Mouse (Mus musculus): ENCODE data around the gene Mmaa. TPM values are rescaled to one million over a fixed set of nuclear protein-coding genes. Genes with fewer than 3 reads are reported as not detected.

The Mmaa gene
- polyA plus RNA-seq, 1 experiment from 2014 or later, result 13.2 TPM

- 10% methylated on average over 18 of the region's 18 CpGs for WGBS
- no peak for ATAC-seq (ENCODE audit: insufficient read depth, low FRiP score)
- Histone ChIP-seq H3K27me3 (ENCODE audit: control insufficient read depth, insufficient read depth, low read length) (no peaks in the 10 kb centered on the region), H3K27ac (ENCODE audit: low read length) (peak overlapping the region; percentile 98), H3K9ac (ENCODE audit: low read length) (peak overlapping the region; percentile 84), H3K4me3 (replicated peaks; ENCODE audit: low read length) (peak overlapping the region; percentile 69), H3K9me3 (replicated peaks; ENCODE audit: control insufficient read depth, low read length) (no peaks in the 10 kb centered on the region), H3K4me2 (ENCODE audit: low read depth, low read length) (peak overlapping the region; percentile 66), H3K36me3 (ENCODE audit: control insufficient read depth, insufficient read depth, low read length) (no peaks in the 10 kb centered on the region), H3K4me1 (ENCODE audit: control insufficient read depth, insufficient read depth, low read length) (peaks cover 14% of the 10 kb centered on the region)
These were observed 754 bp upstream of the Mmaa start for GRCm38 (mm10) chr8:79295276-79296105.

- H3K27me3 ChIP-seq (ENCODE audit: control insufficient read depth, insufficient read depth, low read length), result no peaks in the 10 kb centered on the region
- peak overlapping the region; percentile 23; the same call in 1 of the 2 replicates for H3K27ac ChIP-seq (ENCODE audit: low read length)
- H3K9ac ChIP-seq (ENCODE audit: low read length), result no peak overlapping the region; the same call in 1 of the 2 replicates
- peaks cover 14% of the 10 kb centered on the region for H3K4me1 ChIP-seq (ENCODE audit: control insufficient read depth, insufficient read depth, low read length)
- H3K9me3 ChIP-seq (replicated peaks; ENCODE audit: control insufficient read depth, low read length), result no peaks in the 10 kb centered on the region
- peak overlapping the region; percentile 69 for H3K4me3 ChIP-seq (replicated peaks; ENCODE audit: low read length)
- WGBS, result 42% methylated on average over 3 of the region's 3 CpGs
- ATAC-seq (ENCODE audit: insufficient read depth, low FRiP score), result no peak
- no peaks in the 10 kb centered on the region for H3K36me3 ChIP-seq (ENCODE audit: control insufficient read depth, insufficient read depth, low read length)
- peak overlapping the region; percentile 69 for H3K4me2 ChIP-seq (ENCODE audit: low read depth, low read length)
These were observed 896 bp downstream of the Mmaa start for GRCm38 (mm10) chr8:79293841-79294240.

GRCm38 (mm10) chr8:79292712-79293264 is 1.9 kb downstream of the Mmaa start:
- Histone ChIP-seq H3K4me3 (replicated peaks; ENCODE audit: low read length) (no peak overlapping the region), H3K27me3 (ENCODE audit: control insufficient read depth, insufficient read depth, low read length) (no peaks in the 10 kb centered on the region), H3K27ac (ENCODE audit: low read length) (peak overlapping the region; percentile 12; the same call in 1 of the 2 replicates), H3K4me2 (ENCODE audit: low read depth, low read length) (0 out of 2 replicates have a peak overlapping the region, but pooled peaks have one; percentile 1), H3K36me3 (ENCODE audit: control insufficient read depth, insufficient read depth, low read length) (no peaks in the 10 kb centered on the region), H3K9ac (ENCODE audit: low read length) (peak overlapping the region; percentile 58), H3K9me3 (replicated peaks; ENCODE audit: control insufficient read depth, low read length) (no peaks in the 10 kb centered on the region), H3K4me1 (ENCODE audit: control insufficient read depth, insufficient read depth, low read length) (peaks cover 14% of the 10 kb centered on the region)
- 62% methylated on average over 3 of the region's 3 CpGs for WGBS
- no peak for ATAC-seq (ENCODE audit: insufficient read depth, low FRiP score)

GRCm38 (mm10) chr8:79289592-79289991 is 5.1 kb downstream of the Mmaa start:
- Histone ChIP-seq H3K9ac (ENCODE audit: low read length) (no peak overlapping the region), H3K27me3 (ENCODE audit: control insufficient read depth, insufficient read depth, low read length) (no peaks in the 10 kb centered on the region), H3K4me1 (ENCODE audit: control insufficient read depth, insufficient read depth, low read length) (peaks cover 10% of the 10 kb centered on the region), H3K4me3 (replicated peaks; ENCODE audit: low read length) (no peak overlapping the region), H3K9me3 (replicated peaks; ENCODE audit: control insufficient read depth, low read length) (no peaks in the 10 kb centered on the region), H3K4me2 (ENCODE audit: low read depth, low read length) (no peak overlapping the region), H3K36me3 (ENCODE audit: control insufficient read depth, insufficient read depth, low read length) (no peaks in the 10 kb centered on the region), H3K27ac (ENCODE audit: low read length) (no peak overlapping the region)
- WGBS, result 73% methylated on average over 5 of the region's 5 CpGs
- no peak for ATAC-seq (ENCODE audit: insufficient read depth, low FRiP score)

- no peak overlapping the region for H3K4me2 ChIP-seq (ENCODE audit: low read depth, low read length)
- 43% methylated on average over 2 of the region's 2 CpGs for WGBS
- no peaks in the 10 kb centered on the region for H3K36me3 ChIP-seq (ENCODE audit: control insufficient read depth, insufficient read depth, low read length)
- no peak overlapping the region for H3K9ac ChIP-seq (ENCODE audit: low read length)
- H3K9me3 ChIP-seq (replicated peaks; ENCODE audit: control insufficient read depth, low read length), result no peaks in the 10 kb centered on the region
- H3K27me3 ChIP-seq (ENCODE audit: control insufficient read depth, insufficient read depth, low read length), result no peaks in the 10 kb centered on the region
- no peak overlapping the region for H3K4me3 ChIP-seq (replicated peaks; ENCODE audit: low read length)
- ATAC-seq (ENCODE audit: insufficient read depth, low FRiP score), result no peak
- H3K27ac ChIP-seq (ENCODE audit: low read length), result no peak overlapping the region
- H3K4me1 ChIP-seq (ENCODE audit: control insufficient read depth, insufficient read depth, low read length), result peaks cover 10% of the 10 kb centered on the region
These were observed 6.1 kb downstream of the Mmaa start for GRCm38 (mm10) chr8:79288681-79289080.

- Histone ChIP-seq H3K27ac (ENCODE audit: low read length) (no peak overlapping the region), H3K36me3 (ENCODE audit: control insufficient read depth, insufficient read depth, low read length) (no peaks in the 10 kb centered on the region), H3K4me1 (ENCODE audit: control insufficient read depth, insufficient read depth, low read length) (peaks cover 8% of the 10 kb centered on the region), H3K9ac (ENCODE audit: low read length) (no peak overlapping the region), H3K4me2 (ENCODE audit: low read depth, low read length) (no peak overlapping the region), H3K27me3 (ENCODE audit: control insufficient read depth, insufficient read depth, low read length) (no peaks in the 10 kb centered on the region), H3K9me3 (replicated peaks; ENCODE audit: control insufficient read depth, low read length) (no peaks in the 10 kb centered on the region), H3K4me3 (replicated peaks; ENCODE audit: low read length) (no peak overlapping the region)
- whole genome bisulfite sequencing, result 90% methylated on average over 4 of the region's 4 CpGs
- ATAC-seq (ENCODE audit: insufficient read depth, low FRiP score), result no peak
These were observed 6.5 kb downstream of the Mmaa start for GRCm38 (mm10) chr8:79288250-79288649.

GRCm38 (mm10) chr8:79286424-79286823 is 8.3 kb downstream of the Mmaa start:
- ATAC-seq (ENCODE audit: insufficient read depth, low FRiP score), result no peak
- 82% methylated on average over 3 of the region's 3 CpGs for WGBS

GRCm38 (mm10) chr8:79284626-79285025 is 10.1 kb downstream of the Mmaa start:
- Histone ChIP-seq H3K27ac (ENCODE audit: low read length) (no peak overlapping the region), H3K4me3 (replicated peaks; ENCODE audit: low read length) (no peak overlapping the region), H3K9me3 (replicated peaks; ENCODE audit: control insufficient read depth, low read length) (no peaks in the 10 kb centered on the region), H3K36me3 (ENCODE audit: control insufficient read depth, insufficient read depth, low read length) (0 out of 2 replicates have a peak, but pooled peaks cover 4% of the 10 kb centered on the region), H3K4me2 (ENCODE audit: low read depth, low read length) (no peak overlapping the region), H3K4me1 (ENCODE audit: control insufficient read depth, insufficient read depth, low read length) (no peaks in the 10 kb centered on the region), H3K9ac (ENCODE audit: low read length) (no peak overlapping the region), H3K27me3 (ENCODE audit: control insufficient read depth, insufficient read depth, low read length) (no peaks in the 10 kb centered on the region)
- WGBS, result 92% methylated on average over 3 of the region's 3 CpGs
- ATAC-seq (ENCODE audit: insufficient read depth, low FRiP score), result no peak

More at GRCm38 (mm10) chr8:79286424-79286823, 8.3 kb downstream of the Mmaa start:
- Histone ChIP-seq H3K9ac (ENCODE audit: low read length) (no peak overlapping the region), H3K9me3 (replicated peaks; ENCODE audit: control insufficient read depth, low read length) (no peaks in the 10 kb centered on the region), H3K27ac (ENCODE audit: low read length) (no peak overlapping the region), H3K36me3 (ENCODE audit: control insufficient read depth, insufficient read depth, low read length) (no peaks in the 10 kb centered on the region), H3K4me2 (ENCODE audit: low read depth, low read length) (no peak overlapping the region), H3K27me3 (ENCODE audit: control insufficient read depth, insufficient read depth, low read length) (no peaks in the 10 kb centered on the region), H3K4me3 (replicated peaks; ENCODE audit: low read length) (no peak overlapping the region), H3K4me1 (ENCODE audit: control insufficient read depth, insufficient read depth, low read length) (no peaks in the 10 kb centered on the region)

GRCm38 (mm10) chr8:79281376-79281890 is 13.3 kb downstream of the Mmaa start:
- H3K4me1 ChIP-seq (ENCODE audit: control insufficient read depth, insufficient read depth, low read length), result no peaks in the 10 kb centered on the region
- H3K4me3 ChIP-seq (replicated peaks; ENCODE audit: low read length), result no peak overlapping the region
- ATAC-seq (ENCODE audit: insufficient read depth, low FRiP score), result no peak
- H3K9me3 ChIP-seq (replicated peaks; ENCODE audit: control insufficient read depth, low read length), result no peaks in the 10 kb centered on the region
- no peak overlapping the region for H3K9ac ChIP-seq (ENCODE audit: low read length)
- H3K36me3 ChIP-seq (ENCODE audit: control insufficient read depth, insufficient read depth, low read length), result 0 out of 2 replicates have a peak, but pooled peaks cover 4% of the 10 kb centered on the region
- 75% methylated on average over 6 of the region's 6 CpGs for WGBS
- no peak overlapping the region for H3K4me2 ChIP-seq (ENCODE audit: low read depth, low read length)
- H3K27ac ChIP-seq (ENCODE audit: low read length), result no peak overlapping the region
- no peaks in the 10 kb centered on the region for H3K27me3 ChIP-seq (ENCODE audit: control insufficient read depth, insufficient read depth, low read length)

Measured in stomach, embryonic 16.5 days (tissue).